Mouse (Mus musculus): ENCODE data around the gene Tubb4a. TPM values are rescaled to one million over a fixed set of nuclear protein-coding genes. Genes with fewer than 3 reads are reported as not detected.
A peak's percentile ranks its signal among the peaks of the same experiment; 100 is the strongest.

Tubb4a gene
- polyA plus RNA-seq, 1 experiment from 2014 or later: 165 TPM

DNA sequence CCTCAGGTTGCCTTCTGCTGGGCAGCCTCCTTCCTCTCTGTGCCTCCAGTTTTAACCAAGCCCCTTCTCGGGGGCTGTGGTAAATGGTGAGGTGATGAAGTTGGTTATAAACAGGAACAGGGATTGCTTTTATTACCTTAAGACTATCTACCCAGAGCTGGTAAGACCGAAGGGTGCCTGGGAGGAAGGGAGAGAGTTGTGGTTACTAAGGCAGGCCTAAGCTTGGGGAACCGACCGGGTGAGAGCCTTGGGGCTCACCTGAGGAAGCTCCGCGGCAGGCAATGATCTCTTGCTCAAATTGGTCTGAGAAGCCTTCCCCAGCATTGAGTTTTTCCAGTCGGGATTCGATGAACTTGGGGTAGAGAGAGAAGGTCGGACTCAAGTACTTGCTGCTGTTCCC lies 17.3 kb downstream of the Tubb4a start:
- no peaks in the 10 kb centered on the region for H3K27me3 ChIP-seq (ENCODE audit: control insufficient read depth, insufficient read depth, low read length)
- peak overlapping the region; percentile 6; the same call in 1 of the 2 replicates for H3K4me3 ChIP-seq (ENCODE audit: low read depth, low read length)
- no peaks in the 10 kb centered on the region for H3K9me3 ChIP-seq (ENCODE audit: control insufficient read depth, low read length)
- 0 out of 2 replicates have a peak overlapping the region, but pooled peaks have one; percentile 0 for H3K4me2 ChIP-seq (replicated peaks; ENCODE audit: low read depth, low read length)
- WGBS: 8% methylated on average over 9 of the region's 9 CpGs
- DNase-seq (ENCODE audit: low spot score) (peak; percentile 8), ATAC-seq (ENCODE audit: low FRiP score) (no peak)
- no peak overlapping the region for H3K9ac ChIP-seq (ENCODE audit: low read depth, low read length)
- H3K36me3 ChIP-seq (ENCODE audit: control insufficient read depth, insufficient read depth, low read length): no peaks in the 10 kb centered on the region
- peaks cover 2% of the 10 kb centered on the region; the same call in 1 of the 2 replicates for H3K4me1 ChIP-seq (replicated peaks; ENCODE audit: control insufficient read depth, insufficient read depth, low read length)
- H3K27ac ChIP-seq (ENCODE audit: low read depth, low read length): no peak overlapping the region

DNA sequence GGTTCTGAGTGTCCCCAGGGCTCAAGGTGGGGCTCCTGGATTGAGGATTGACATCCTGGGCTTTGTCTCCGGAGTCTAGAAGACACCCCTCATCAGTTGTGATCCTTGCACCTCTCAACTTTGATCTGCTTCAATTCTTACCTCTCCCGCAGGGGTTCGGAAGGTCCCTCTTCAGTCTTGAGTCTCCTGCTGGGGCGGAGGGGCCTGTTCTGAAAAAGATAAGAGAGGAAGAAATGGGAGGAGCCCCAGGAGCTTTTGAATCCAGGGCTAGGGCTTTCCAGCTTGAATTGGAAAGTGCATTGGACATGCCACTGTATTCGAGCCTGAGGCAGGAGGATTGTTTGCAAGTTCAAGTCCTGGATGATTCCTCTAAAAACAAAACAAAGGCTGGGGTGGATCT lies 20.7 kb downstream of the Tubb4a start:
- WGBS: 57% methylated on average over 5 of the region's 5 CpGs
- Histone ChIP-seq H3K27ac (ENCODE audit: low read depth, low read length) (no peak overlapping the region), H3K27me3 (ENCODE audit: control insufficient read depth, insufficient read depth, low read length) (peaks cover 22% of the 10 kb centered on the region), H3K9ac (ENCODE audit: low read depth, low read length) (no peak overlapping the region), H3K4me1 (replicated peaks; ENCODE audit: control insufficient read depth, insufficient read depth, low read length) (peaks cover 6% of the 10 kb centered on the region), H3K36me3 (ENCODE audit: control insufficient read depth, insufficient read depth, low read length) (no peaks in the 10 kb centered on the region), H3K4me3 (ENCODE audit: low read depth, low read length) (no peak overlapping the region), H3K9me3 (ENCODE audit: control insufficient read depth, low read length) (no peaks in the 10 kb centered on the region), H3K4me2 (replicated peaks; ENCODE audit: low read depth, low read length) (no peak overlapping the region)
- ATAC-seq (ENCODE audit: low FRiP score) (no peak), DNase-seq (ENCODE audit: low spot score) (no peak)

DNA sequence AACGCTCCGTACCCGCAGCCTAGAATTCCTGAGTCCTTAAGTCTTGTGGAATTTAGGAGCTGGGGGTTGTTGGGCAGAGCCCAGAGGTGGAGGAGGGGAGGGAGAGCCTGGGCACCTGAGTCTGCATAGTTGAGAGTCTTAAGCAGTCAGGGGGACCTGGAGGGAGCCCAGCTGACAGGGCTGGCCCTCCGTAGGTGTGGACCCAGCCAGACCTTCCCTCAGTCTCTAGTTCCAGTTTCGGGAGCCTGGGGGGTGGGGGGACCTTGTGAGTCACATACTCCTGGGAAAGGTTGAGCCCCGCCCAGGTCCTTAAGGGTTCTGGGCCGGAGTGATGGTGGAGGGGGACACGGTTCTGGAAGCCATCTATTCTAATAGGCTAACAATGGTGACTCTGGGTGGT lies 24.6 kb downstream of the Tubb4a start:
- no peaks in the 10 kb centered on the region for H3K9me3 ChIP-seq (ENCODE audit: control insufficient read depth, low read length)
- 10% methylated on average over 8 of the region's 8 CpGs for WGBS
- peaks cover 5% of the 10 kb centered on the region for H3K4me1 ChIP-seq (replicated peaks; ENCODE audit: control insufficient read depth, insufficient read depth, low read length)
- no peaks in the 10 kb centered on the region for H3K36me3 ChIP-seq (ENCODE audit: control insufficient read depth, insufficient read depth, low read length)
- DNase-seq (ENCODE audit: low spot score): no peak
- H3K4me3 ChIP-seq (ENCODE audit: low read depth, low read length): no peak overlapping the region
- no peak overlapping the region for H3K9ac ChIP-seq (ENCODE audit: low read depth, low read length)
- H3K27me3 ChIP-seq (ENCODE audit: control insufficient read depth, insufficient read depth, low read length): peaks cover 31% of the 10 kb centered on the region
- no peak overlapping the region for H3K4me2 ChIP-seq (replicated peaks; ENCODE audit: low read depth, low read length)
- no peak for ATAC-seq (ENCODE audit: low FRiP score)
- H3K27ac ChIP-seq (ENCODE audit: low read depth, low read length): no peak overlapping the region

DNA sequence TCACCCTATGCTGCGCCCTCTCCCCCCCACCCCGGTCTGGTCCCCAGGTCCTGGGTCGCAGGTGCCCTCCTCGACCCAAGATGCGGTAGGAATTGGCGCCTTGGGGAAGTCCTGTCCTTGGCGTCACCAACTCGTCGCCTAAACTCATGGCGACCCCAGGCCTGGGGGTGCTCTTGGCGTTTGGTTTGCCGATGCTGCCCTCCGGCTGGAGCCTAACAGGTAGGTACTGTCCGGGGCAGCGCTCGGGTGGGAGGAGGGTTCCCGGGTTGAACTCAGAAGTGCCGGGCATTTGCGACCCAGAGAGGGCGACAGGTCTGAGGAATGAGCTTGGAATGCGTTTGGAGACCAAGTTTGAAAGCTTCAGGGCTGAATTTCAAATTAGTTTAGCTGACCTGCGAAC lies 25.0 kb downstream of the Tubb4a start:
- peak overlapping the region; percentile 27 for H3K4me2 ChIP-seq (replicated peaks; ENCODE audit: low read depth, low read length)
- no peaks in the 10 kb centered on the region for H3K9me3 ChIP-seq (ENCODE audit: control insufficient read depth, low read length)
- peak; percentile 20 for DNase-seq (ENCODE audit: low spot score)
- H3K27ac ChIP-seq (ENCODE audit: low read depth, low read length): no peak overlapping the region
- no peak for ATAC-seq (ENCODE audit: low FRiP score)
- no peak overlapping the region for H3K9ac ChIP-seq (ENCODE audit: low read depth, low read length)
- H3K27me3 ChIP-seq (ENCODE audit: control insufficient read depth, insufficient read depth, low read length): peaks cover 31% of the 10 kb centered on the region
- under 1% methylated on average over 22 of the region's 22 CpGs for WGBS
- peak overlapping the region; percentile 24 for H3K4me3 ChIP-seq (ENCODE audit: low read depth, low read length)
- peaks cover 5% of the 10 kb centered on the region for H3K4me1 ChIP-seq (replicated peaks; ENCODE audit: control insufficient read depth, insufficient read depth, low read length)
- no peaks in the 10 kb centered on the region for H3K36me3 ChIP-seq (ENCODE audit: control insufficient read depth, insufficient read depth, low read length)

DNA sequence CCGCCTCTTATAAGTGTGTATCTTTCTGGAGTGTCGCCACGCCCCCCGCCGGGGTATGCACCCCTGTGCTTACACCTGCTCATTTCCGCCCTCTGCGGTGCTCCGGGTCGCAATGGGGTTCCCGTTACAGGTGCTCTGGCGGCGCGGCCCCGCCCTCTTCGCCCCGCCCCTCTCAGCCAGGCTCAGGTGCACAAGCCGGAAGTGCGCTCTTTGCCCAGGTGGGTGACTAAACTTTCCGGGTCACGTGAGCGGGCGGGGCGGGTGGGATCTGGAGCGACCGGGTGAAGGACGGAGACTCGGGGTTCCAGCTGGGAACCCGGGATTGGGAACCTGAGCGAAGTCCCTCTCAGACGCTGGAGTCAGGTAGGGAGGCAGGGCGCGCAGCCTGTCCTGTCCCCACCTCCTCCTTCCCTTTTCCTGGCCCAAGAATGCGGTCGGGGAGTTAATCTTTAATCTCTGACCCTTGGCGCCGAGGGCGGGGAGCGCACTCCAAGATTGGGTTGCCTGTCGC lies 25.5 kb downstream of the Tubb4a start:
- DNase-seq (ENCODE audit: low spot score): peak; percentile 14
- no peaks in the 10 kb centered on the region for H3K9me3 ChIP-seq (ENCODE audit: control insufficient read depth, low read length)
- no peak for ATAC-seq (ENCODE audit: low FRiP score)
- H3K4me3 ChIP-seq (ENCODE audit: low read depth, low read length): peak overlapping the region; percentile 24
- peaks cover 31% of the 10 kb centered on the region for H3K27me3 ChIP-seq (ENCODE audit: control insufficient read depth, insufficient read depth, low read length)
- peaks cover 5% of the 10 kb centered on the region for H3K4me1 ChIP-seq (replicated peaks; ENCODE audit: control insufficient read depth, insufficient read depth, low read length)
- H3K27ac ChIP-seq (ENCODE audit: low read depth, low read length): no peak overlapping the region
- WGBS: 2% methylated on average over 39 of the region's 39 CpGs
- H3K36me3 ChIP-seq (ENCODE audit: control insufficient read depth, insufficient read depth, low read length): no peaks in the 10 kb centered on the region
- peak overlapping the region; percentile 27 for H3K4me2 ChIP-seq (replicated peaks; ENCODE audit: low read depth, low read length)
- H3K9ac ChIP-seq (ENCODE audit: low read depth, low read length): no peak overlapping the region

DNA sequence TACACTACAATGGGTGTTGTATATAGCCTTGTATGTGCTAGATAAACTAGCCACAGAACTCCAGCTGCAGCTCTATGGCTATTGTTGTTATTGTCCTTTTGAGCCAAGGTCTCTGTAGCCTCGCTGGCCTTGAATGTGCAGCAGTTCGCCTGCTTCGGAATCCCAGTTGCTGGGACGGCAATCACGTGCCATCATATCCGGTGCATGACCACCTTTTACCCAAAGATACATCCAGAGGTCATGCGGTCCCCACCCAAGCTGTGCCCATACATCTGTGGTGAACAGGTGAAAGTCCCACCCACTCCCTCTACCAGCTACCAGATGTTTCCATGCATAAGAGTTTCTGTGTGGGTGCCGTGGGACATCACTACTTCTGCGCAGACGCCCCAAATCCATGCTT lies 26.5 kb downstream of the Tubb4a start:
- Histone ChIP-seq H3K9ac (ENCODE audit: low read depth, low read length) (no peak overlapping the region), H3K27me3 (ENCODE audit: control insufficient read depth, insufficient read depth, low read length) (peaks cover 31% of the 10 kb centered on the region), H3K4me2 (replicated peaks; ENCODE audit: low read depth, low read length) (peak overlapping the region; percentile 85), H3K4me1 (replicated peaks; ENCODE audit: control insufficient read depth, insufficient read depth, low read length) (peaks cover 5% of the 10 kb centered on the region), H3K36me3 (ENCODE audit: control insufficient read depth, insufficient read depth, low read length) (no peaks in the 10 kb centered on the region), H3K9me3 (ENCODE audit: control insufficient read depth, low read length) (no peaks in the 10 kb centered on the region), H3K4me3 (ENCODE audit: low read depth, low read length) (no peak overlapping the region; the same call in 1 of the 2 replicates), H3K27ac (ENCODE audit: low read depth, low read length) (no peak overlapping the region)
- 48% methylated on average over 10 of the region's 10 CpGs for WGBS
- ATAC-seq (ENCODE audit: low FRiP score) (no peak), DNase-seq (ENCODE audit: low spot score) (no peak)

DNA sequence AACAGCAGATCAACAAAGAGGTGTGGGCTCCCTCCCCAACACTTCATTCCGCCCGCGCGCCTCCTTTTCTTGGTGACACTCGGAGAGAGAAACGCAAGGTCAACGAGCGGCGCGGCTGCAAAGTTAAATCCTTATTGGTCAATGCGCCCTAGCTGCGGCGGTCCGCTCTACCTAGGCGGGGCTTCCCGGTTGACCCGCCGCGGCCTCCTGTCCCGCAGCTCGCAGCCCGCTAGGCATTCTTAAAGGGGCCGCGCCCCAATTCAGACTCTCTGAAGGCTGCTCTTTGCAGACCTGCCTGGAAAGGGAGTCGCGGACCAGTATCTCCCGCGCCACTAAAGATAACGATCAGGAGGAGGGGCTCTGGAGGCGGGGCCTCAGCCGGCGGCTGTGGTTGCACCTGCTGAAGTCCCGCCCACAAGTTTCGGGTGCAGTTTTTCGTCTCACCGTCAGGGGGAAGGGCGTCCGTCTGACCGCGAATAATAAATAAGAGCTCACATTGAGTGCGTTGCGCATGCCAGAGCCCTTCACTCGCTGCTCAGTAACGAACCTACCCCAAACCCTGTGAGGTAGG lies 27.3 kb downstream of the Tubb4a start:
- Histone ChIP-seq H3K9me3 (ENCODE audit: control insufficient read depth, low read length) (no peaks in the 10 kb centered on the region), H3K4me1 (replicated peaks; ENCODE audit: control insufficient read depth, insufficient read depth, low read length) (peaks cover 5% of the 10 kb centered on the region), H3K27me3 (ENCODE audit: control insufficient read depth, insufficient read depth, low read length) (peaks cover 31% of the 10 kb centered on the region), H3K36me3 (ENCODE audit: control insufficient read depth, insufficient read depth, low read length) (no peaks in the 10 kb centered on the region), H3K9ac (ENCODE audit: low read depth, low read length) (no peak overlapping the region; the same call in 1 of the 2 replicates), H3K4me2 (replicated peaks; ENCODE audit: low read depth, low read length) (peak overlapping the region; percentile 85), H3K4me3 (ENCODE audit: low read depth, low read length) (peak overlapping the region; percentile 75), H3K27ac (ENCODE audit: low read depth, low read length) (peak overlapping the region; percentile 70)
- ATAC-seq (ENCODE audit: low FRiP score): peak; percentile 92
- under 1% methylated on average over 44 of the region's 44 CpGs for WGBS
- DNase-seq (ENCODE audit: low spot score): peak; percentile 96

DNA sequence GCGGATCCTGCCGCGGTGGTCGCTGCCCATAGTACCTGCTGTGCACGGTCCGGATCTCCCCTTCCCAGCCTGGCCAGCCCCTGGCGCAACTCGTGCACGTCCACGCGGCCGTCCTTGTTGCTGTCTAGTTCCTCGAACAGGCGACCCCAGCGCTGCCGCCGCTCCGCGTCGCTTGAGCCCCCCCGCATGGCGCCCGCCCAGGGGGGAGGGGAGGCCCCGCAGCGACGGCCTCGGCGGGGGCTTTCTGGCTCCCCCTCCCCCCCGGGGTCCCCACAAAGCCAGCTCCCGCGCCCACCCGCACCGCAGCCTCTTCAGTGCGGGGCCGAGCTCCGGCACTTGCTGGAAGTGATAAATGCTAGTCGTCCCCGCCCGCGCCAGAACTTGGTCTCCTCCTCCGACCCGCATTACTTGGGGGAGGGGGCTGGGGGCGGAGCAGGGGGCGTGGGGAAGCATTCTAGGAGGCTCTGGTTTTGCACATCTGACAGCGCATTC lies 28.1 kb downstream of the Tubb4a start, which contains the start of gene Slc25a23:
Slc25a23 (minus strand) TSS at position 378 of the 492 bp plus-strand sequence.
- peak; percentile 77 for ATAC-seq (ENCODE audit: low FRiP score)
- peak within 1 kb of the TSS; percentile 70 for H3K27ac ChIP-seq (ENCODE audit: low read depth, low read length)
- H3K4me1 ChIP-seq (replicated peaks; ENCODE audit: control insufficient read depth, insufficient read depth, low read length): peaks cover 5% of the 10 kb centered on the region

More for the DNA sequence above, 28.1 kb downstream of the Tubb4a start, which contains the start of gene Slc25a23:
- peak within 1 kb of the TSS; percentile 75 for H3K4me3 ChIP-seq (ENCODE audit: low read depth, low read length)
- H3K4me2 ChIP-seq (replicated peaks; ENCODE audit: low read depth, low read length): peak within 1 kb of the TSS; percentile 85
- WGBS: 2% methylated on average over 19 of the region's 45 CpGs
- no peaks in the 10 kb centered on the region for H3K9me3 ChIP-seq (ENCODE audit: control insufficient read depth, low read length)
- no peaks in the 10 kb centered on the region for H3K36me3 ChIP-seq (ENCODE audit: control insufficient read depth, insufficient read depth, low read length)
- peak within 1 kb of the TSS; percentile 52 for H3K9ac ChIP-seq (ENCODE audit: low read depth, low read length)
- DNase-seq (ENCODE audit: low spot score): peak; percentile 84
- peaks cover 31% of the 10 kb centered on the region for H3K27me3 ChIP-seq (ENCODE audit: control insufficient read depth, insufficient read depth, low read length)
